Mouse (Mus musculus): ENCODE measurements around the gene Wdr90.

DNA sequence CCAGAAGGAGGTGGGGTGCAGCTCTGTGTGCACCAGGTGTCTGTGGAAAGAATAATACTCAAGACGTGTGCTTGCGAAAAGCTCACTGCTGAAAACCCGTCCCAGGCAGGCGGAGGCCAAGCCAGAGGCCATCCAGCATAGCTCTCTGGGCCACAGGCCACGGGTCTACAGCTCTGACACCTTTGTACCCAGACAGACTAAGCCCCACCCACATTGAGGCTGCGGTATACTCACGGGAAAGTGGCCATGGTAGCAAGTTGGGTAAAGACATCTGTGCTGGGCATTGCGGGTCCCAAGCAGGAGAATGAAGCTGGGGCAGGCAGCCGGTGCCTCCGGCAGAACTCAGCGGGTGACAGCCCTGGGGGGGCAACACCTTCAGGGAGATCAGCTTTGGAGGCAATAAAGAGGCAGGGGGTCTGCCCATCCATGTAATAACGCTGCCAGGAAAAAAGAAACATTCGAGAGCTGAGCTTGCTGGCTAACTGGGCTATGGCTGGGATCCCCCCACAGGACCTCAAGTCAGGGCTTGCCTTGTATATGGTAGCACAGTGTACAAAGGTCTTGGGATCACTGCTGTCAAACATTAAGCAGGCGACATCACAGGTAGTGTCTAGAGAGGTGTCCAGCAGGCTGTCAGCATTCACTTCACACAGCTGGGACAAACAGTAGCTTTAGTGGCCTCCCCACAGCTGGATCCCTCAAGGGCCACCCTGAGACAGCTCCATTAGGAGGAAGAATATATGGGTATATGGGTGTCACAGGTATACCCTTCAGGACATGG is 21.7 kb downstream of the Wdr90 start:
- no peak for TF ChIP-seq POLR2A (IDR thresholded peaks at IDR 0.05; ENCODE audit: insufficient read depth, low read depth, low read length)
- TF ChIP-seq CTCF (IDR thresholded peaks at IDR 0.05; ENCODE audit: insufficient read depth, low read depth, low read length), result no peak

Data from olfactory bulb, adult 2 months (tissue).